Mouse (Mus musculus) midbrain, embryonic 15.5 days (tissue): ENCODE results near the gene Padi1. TPM values are rescaled to one million over a fixed set of nuclear protein-coding genes. Genes with fewer than 3 reads are reported as not detected.
A peak's percentile ranks its signal among the peaks of the same experiment; 100 is the strongest.

Source experiments
- ATAC-seq: fragments of 200-750 bp; cut with Nextera tagmentation; replicated peaks from 2 replicates; pipeline ENCODE4 v1.8.0; 2017; ENCODE audit warnings: moderate TSS enrichment
- H3K27ac ChIP-seq: fragments of 300-500 bp; sonication (generic); 2 replicates; pipeline ENCODE4 v1.5.1; 2015; ENCODE audit warnings: mild to moderate bottlenecking, inconsistent platforms
- H3K27me3 ChIP-seq: fragments of 300-500 bp; sonication (generic); replicated peaks from 2 replicates; pipeline ENCODE4 v1.6.1; 2015; ENCODE audit warnings: inconsistent platforms
- H3K36me3 ChIP-seq: fragments of 300-500 bp; sonication (generic); replicated peaks from 2 replicates; pipeline ENCODE4 v1.6.1; 2015; ENCODE audit warnings: inconsistent platforms
- H3K4me1 ChIP-seq: fragments of 300-500 bp; sonication (generic); 2 replicates; pipeline ENCODE4 v1.6.1; 2015; ENCODE audit warnings: inconsistent platforms
- H3K4me2 ChIP-seq: fragments of 300-500 bp; sonication (generic); 2 replicates; pipeline ENCODE4 v1.6.1; 2015; ENCODE audit warnings: inconsistent platforms, mild to moderate bottlenecking, moderate library complexity
- H3K4me3 ChIP-seq: fragments of 300-500 bp; sonication (generic); 2 replicates; pipeline ENCODE4 v1.5.1; 2015; ENCODE audit warnings: mild to moderate bottlenecking, inconsistent platforms
- H3K9ac ChIP-seq: fragments of 300-500 bp; sonication (generic); 2 replicates; pipeline ENCODE4 v1.6.1; 2015; ENCODE audit warnings: mild to moderate bottlenecking, inconsistent platforms
- H3K9me3 ChIP-seq: fragments of 300-500 bp; sonication (generic); 2 replicates; pipeline ENCODE4 v1.6.1; 2016; ENCODE audit warnings: inconsistent platforms
- WGBS: fragments of 180-500 bp; shearing (Covaris S2); methylation state at CpG from one replicate; pipeline ENCODE4 v1.1.7; 2015; ENCODE audit warnings: mixed read lengths; 5-methylcytosine and 5-hydroxymethylcytosine counted together
- polyA plus RNA-seq: library from polyadenylated mRNA; unstranded; fragments of >200 nt; fragmentation: Nextera tagmentation; extraction: Ambion mirVana; gene quantifications from 2 replicates; pipeline ENCODE4 v1.2.1, GENCODE M21; 2015

The Padi1 gene
- polyA plus RNA-seq, 1 experiment from 2014 or later = 0.04 TPM

DNA sequence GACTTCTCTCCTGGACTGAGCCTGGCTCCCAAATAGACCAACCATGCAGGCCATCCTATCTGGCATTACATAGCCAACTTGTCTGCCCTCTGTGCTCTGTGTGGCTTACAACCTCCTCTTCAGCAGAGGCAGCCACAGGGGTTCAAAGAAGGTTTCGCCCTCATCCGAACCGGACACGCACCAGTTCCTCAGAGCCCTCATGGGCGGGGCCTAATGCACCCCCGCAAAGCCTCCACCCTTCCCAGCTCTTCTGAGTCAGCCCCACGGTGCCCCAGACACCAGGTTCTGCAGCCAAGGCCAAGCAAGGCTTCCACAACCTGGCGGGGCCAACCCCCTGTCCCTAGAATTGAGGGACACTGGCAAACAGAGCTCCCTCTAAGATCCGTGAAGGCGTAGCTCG, 13.7 kb upstream of the Padi1 start:
- Histone ChIP-seq H3K4me1 (no peaks in the 10 kb centered on the region), H3K4me2 (no peak overlapping the region), H3K9ac (no peak overlapping the region), H3K27me3 (no peaks in the 10 kb centered on the region), H3K36me3 (no peaks in the 10 kb centered on the region), H3K9me3 (no peaks in the 10 kb centered on the region), H3K27ac (no peak overlapping the region), H3K4me3 (no peak overlapping the region)
- ATAC-seq = no peak
- 78% methylated on average over 11 of the region's 11 CpGs for WGBS

- Histone ChIP-seq H3K9ac (no peak overlapping the region), H3K9me3 (no peaks in the 10 kb centered on the region), H3K4me1 (no peaks in the 10 kb centered on the region), H3K27me3 (no peaks in the 10 kb centered on the region), H3K4me2 (no peak overlapping the region), H3K27ac (no peak overlapping the region), H3K36me3 (no peaks in the 10 kb centered on the region), H3K4me3 (no peak overlapping the region)
- ATAC-seq = no peak
- 85% methylated on average over 7 of the region's 7 CpGs for WGBS
Measured at GRCm38 (mm10) chr4:140857813-140858212, 12.2 kb upstream of the Padi1 start.

DNA sequence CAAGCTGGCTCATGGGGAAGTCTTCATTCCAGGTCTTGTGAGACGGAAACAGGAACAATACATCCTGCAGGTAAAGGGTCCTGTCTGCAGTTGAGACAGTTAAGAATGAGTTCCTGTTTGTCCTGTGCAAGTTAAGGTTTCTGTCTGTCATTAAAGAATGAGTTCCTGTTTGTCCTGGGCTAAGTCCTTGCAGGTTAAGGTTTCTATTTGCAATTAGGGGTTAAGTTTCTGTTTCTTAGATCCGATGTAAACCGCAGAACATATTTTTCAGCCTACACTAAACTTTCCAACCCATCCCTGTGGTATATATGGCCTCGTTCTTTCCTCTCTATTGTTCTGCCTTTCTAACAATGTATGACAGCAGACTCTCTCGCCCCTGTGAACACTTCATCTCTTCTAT, 11.5 kb upstream of the Padi1 start:
- Histone ChIP-seq H3K9ac (no peak overlapping the region), H3K27me3 (no peaks in the 10 kb centered on the region), H3K36me3 (no peaks in the 10 kb centered on the region), H3K4me2 (no peak overlapping the region), H3K9me3 (no peaks in the 10 kb centered on the region), H3K4me3 (no peak overlapping the region), H3K27ac (no peak overlapping the region), H3K4me1 (no peaks in the 10 kb centered on the region)
- ATAC-seq = no peak
- WGBS = 88% methylated on average over 5 of the region's 5 CpGs

DNA sequence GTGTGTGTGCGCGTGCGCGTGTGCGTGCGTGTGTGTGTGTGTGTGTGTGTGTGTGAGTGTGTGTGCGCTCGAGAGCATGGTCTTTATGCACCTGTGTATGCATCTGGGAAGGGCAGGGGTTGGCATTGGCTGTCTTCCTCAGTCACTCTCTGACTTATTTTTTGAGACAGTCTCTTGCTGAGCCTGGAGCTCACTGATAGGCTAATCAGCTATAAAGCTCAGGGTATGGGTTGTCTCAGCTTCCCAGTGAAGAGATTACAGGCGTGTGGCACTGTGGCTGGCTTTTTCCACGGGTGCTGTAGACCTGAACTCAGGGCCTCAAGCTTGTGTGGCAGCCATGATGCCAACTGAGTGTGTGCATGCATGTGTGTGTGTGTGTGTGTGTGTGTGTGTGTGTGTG, 9.6 kb upstream of the Padi1 start:
- 85% methylated on average over 10 of the region's 10 CpGs for WGBS
- H3K27me3 ChIP-seq = no peaks in the 10 kb centered on the region
- no peak for ATAC-seq

DNA sequence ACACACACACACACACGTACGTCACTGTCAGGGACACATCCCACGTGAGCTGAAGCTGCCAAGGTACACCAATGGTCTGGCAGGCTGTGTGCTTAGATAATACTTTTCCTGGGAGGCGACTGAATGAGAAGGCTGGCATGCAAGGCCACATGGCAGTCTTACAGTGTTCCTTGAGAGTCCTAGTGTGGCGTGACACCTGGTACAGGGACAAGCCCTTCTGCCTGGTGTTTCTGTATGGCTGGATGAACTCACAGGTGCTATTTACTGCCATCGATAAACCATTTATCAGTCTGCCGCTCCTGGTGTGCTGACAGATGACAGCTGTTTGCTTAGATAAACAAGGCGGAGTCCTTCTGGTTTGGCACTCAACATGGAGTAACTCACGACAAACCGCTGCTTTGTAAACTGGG, 8.9 kb upstream of the Padi1 start:
- no peak overlapping the region for H3K9ac ChIP-seq
- no peaks in the 10 kb centered on the region for H3K27me3 ChIP-seq
- H3K9me3 ChIP-seq = no peaks in the 10 kb centered on the region
- ATAC-seq = no peak
- H3K27ac ChIP-seq = no peak overlapping the region
- no peaks in the 10 kb centered on the region for H3K4me1 ChIP-seq
- H3K36me3 ChIP-seq = no peaks in the 10 kb centered on the region
- no peak overlapping the region for H3K4me2 ChIP-seq
- 77% methylated on average over 10 of the region's 10 CpGs for WGBS
- no peak overlapping the region for H3K4me3 ChIP-seq

More for the DNA sequence above, 9.6 kb upstream of the Padi1 start:
- Histone ChIP-seq H3K9me3 (no peaks in the 10 kb centered on the region), H3K4me1 (no peaks in the 10 kb centered on the region), H3K4me2 (no peak overlapping the region), H3K27ac (no peak overlapping the region), H3K9ac (no peak overlapping the region), H3K4me3 (no peak overlapping the region), H3K36me3 (no peaks in the 10 kb centered on the region)

DNA sequence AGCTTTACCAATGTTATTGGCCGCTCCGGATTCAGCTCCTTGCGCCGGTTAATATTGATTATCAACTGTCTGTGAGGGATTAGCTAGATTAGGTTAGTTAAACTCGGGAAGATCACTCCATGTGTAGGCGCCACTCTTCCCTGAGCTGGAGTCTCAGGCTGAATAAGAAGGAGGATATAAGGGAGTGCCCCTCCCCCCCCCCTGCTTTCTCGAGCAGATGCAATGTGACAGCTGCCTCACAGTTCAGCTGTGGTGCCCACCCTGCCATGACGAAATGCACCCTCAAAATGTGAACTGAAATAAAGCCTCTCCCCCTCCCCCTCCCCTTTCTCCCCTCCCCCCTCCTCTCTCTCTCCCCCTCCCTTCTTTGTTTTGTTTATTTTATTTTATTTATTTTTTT, 8.0 kb upstream of the Padi1 start:
- Histone ChIP-seq H3K27me3 (no peaks in the 10 kb centered on the region), H3K4me2 (no peak overlapping the region), H3K9ac (no peak overlapping the region), H3K4me3 (no peak overlapping the region), H3K9me3 (no peaks in the 10 kb centered on the region), H3K27ac (no peak overlapping the region), H3K36me3 (no peaks in the 10 kb centered on the region), H3K4me1 (no peaks in the 10 kb centered on the region)
- no peak for ATAC-seq
- 44% methylated on average over 8 of the region's 8 CpGs for WGBS

GRCm38 (mm10) chr4:140849310-140849709, 3.7 kb upstream of the Padi1 start:
- Histone ChIP-seq H3K36me3 (no peaks in the 10 kb centered on the region), H3K4me2 (no peak overlapping the region), H3K9me3 (no peaks in the 10 kb centered on the region), H3K4me1 (no peaks in the 10 kb centered on the region; the same call in 1 of the 2 replicates), H3K27ac (no peak overlapping the region), H3K9ac (no peak overlapping the region), H3K27me3 (no peaks in the 10 kb centered on the region), H3K4me3 (no peak overlapping the region)
- WGBS = 69% methylated on average over 11 of the region's 11 CpGs
- no peak for ATAC-seq

GRCm38 (mm10) chr4:140844991-140845390, 587 bp downstream of the Padi1 start:
- Histone ChIP-seq H3K4me1 (no peaks in the 10 kb centered on the region; the same call in 1 of the 2 replicates), H3K9me3 (no peaks in the 10 kb centered on the region), H3K27me3 (no peaks in the 10 kb centered on the region), H3K4me3 (no peak overlapping the region), H3K9ac (no peak overlapping the region), H3K4me2 (no peak overlapping the region), H3K36me3 (no peaks in the 10 kb centered on the region), H3K27ac (no peak overlapping the region)
- ATAC-seq = no peak
- whole genome bisulfite sequencing = 62% methylated on average over 4 of the region's 4 CpGs

- 51% methylated on average over 15 of the region's 15 CpGs for WGBS
- no peak for ATAC-seq
- H3K27me3 ChIP-seq = no peaks in the 10 kb centered on the region
Measured at GRCm38 (mm10) chr4:140843670-140844280, 1.8 kb downstream of the Padi1 start.

GRCm38 (mm10) chr4:140842909-140843308, 2.7 kb downstream of the Padi1 start:
- no peak overlapping the region for H3K4me3 ChIP-seq
- no peak for ATAC-seq
- H3K4me2 ChIP-seq = no peak overlapping the region
- no peaks in the 10 kb centered on the region for H3K36me3 ChIP-seq
- WGBS = 70% methylated on average over 1 of the region's 1 CpGs
- H3K9me3 ChIP-seq = no peaks in the 10 kb centered on the region
- H3K27ac ChIP-seq = no peak overlapping the region
- H3K9ac ChIP-seq = no peak overlapping the region
- H3K27me3 ChIP-seq = no peaks in the 10 kb centered on the region
- H3K4me1 ChIP-seq = no peaks in the 10 kb centered on the region; the same call in 1 of the 2 replicates

More at GRCm38 (mm10) chr4:140843670-140844280, 1.8 kb downstream of the Padi1 start:
- Histone ChIP-seq H3K36me3 (no peaks in the 10 kb centered on the region), H3K27ac (no peak overlapping the region), H3K9ac (no peak overlapping the region), H3K4me3 (no peak overlapping the region), H3K9me3 (no peaks in the 10 kb centered on the region), H3K4me1 (no peaks in the 10 kb centered on the region; the same call in 1 of the 2 replicates), H3K4me2 (no peak overlapping the region)

DNA sequence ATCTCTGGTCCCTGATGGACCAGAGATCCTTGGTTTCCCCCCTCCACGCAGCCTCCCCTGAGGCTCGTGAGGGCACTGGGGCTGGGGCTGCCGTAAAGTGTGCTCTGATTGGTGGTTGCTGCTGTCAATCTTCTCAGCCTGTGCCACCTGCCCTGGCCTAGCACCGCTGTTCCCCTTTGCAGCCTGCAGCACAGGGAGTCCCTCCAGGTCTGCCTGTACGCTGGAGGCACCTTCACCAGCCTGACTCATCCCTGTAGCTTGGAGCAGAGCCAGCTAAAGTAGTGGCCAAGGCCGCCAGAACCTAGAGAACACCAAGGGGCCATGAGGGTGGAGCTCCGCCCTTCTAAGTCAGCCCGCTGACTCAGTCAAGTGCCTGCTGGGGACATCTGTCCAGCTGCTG, 7.7 kb downstream of the Padi1 start:
- Histone ChIP-seq H3K27ac (no peak overlapping the region), H3K36me3 (no peaks in the 10 kb centered on the region), H3K9me3 (no peaks in the 10 kb centered on the region), H3K9ac (no peak overlapping the region), H3K4me1 (peaks cover 12% of the 10 kb centered on the region), H3K27me3 (no peaks in the 10 kb centered on the region), H3K4me2 (no peak overlapping the region), H3K4me3 (no peak overlapping the region)
- no peak for ATAC-seq
- WGBS = 25% methylated on average over 8 of the region's 8 CpGs

- no peak for ATAC-seq
Measured at GRCm38 (mm10) chr4:140836208-140836866, 9.2 kb downstream of the Padi1 start.

GRCm38 (mm10) chr4:140835682-140836081, 9.9 kb downstream of the Padi1 start:
- no peaks in the 10 kb centered on the region for H3K9me3 ChIP-seq
- H3K36me3 ChIP-seq = no peaks in the 10 kb centered on the region
- no peak overlapping the region for H3K4me3 ChIP-seq
- H3K27me3 ChIP-seq = no peaks in the 10 kb centered on the region
- no peak overlapping the region for H3K4me2 ChIP-seq
- 3% methylated on average over 10 of the region's 10 CpGs for WGBS
- H3K9ac ChIP-seq = no peak overlapping the region
- ATAC-seq = peak; percentile 59; the same call in 1 of the 2 replicates
- no peak overlapping the region for H3K27ac ChIP-seq
- peaks cover 12% of the 10 kb centered on the region for H3K4me1 ChIP-seq

More at GRCm38 (mm10) chr4:140836208-140836866, 9.2 kb downstream of the Padi1 start:
- Histone ChIP-seq H3K36me3 (no peaks in the 10 kb centered on the region), H3K9ac (no peak overlapping the region), H3K4me2 (no peak overlapping the region), H3K27ac (no peak overlapping the region), H3K27me3 (no peaks in the 10 kb centered on the region), H3K4me3 (no peak overlapping the region), H3K4me1 (peaks cover 12% of the 10 kb centered on the region), H3K9me3 (no peaks in the 10 kb centered on the region)
- whole genome bisulfite sequencing = 50% methylated on average over 11 of the region's 11 CpGs
